Mouse (Mus musculus): ENCODE results near the gene Egfl8. TPM values are rescaled to one million over a fixed set of nuclear protein-coding genes. Genes with fewer than 3 reads are reported as not detected.

The Egfl8 gene
- total RNA-seq, 2 experiments from 2014 or later: not detected

- no peak for ATAC-seq (replicated peaks; ENCODE audit: poor library complexity, severe bottlenecking)
These were observed 30.6 kb downstream of the Egfl8 start for GRCm38 (mm10) chr17:34585121-34585520.

GRCm38 (mm10) chr17:34583819-34584218 is 32.0 kb downstream of the Egfl8 start:
- ATAC-seq (replicated peaks; ENCODE audit: poor library complexity, severe bottlenecking): no peak

GRCm38 (mm10) chr17:34583397-34583796 is 32.4 kb downstream of the Egfl8 start:
- ATAC-seq (replicated peaks; ENCODE audit: poor library complexity, severe bottlenecking): no peak

- no peak for ATAC-seq (replicated peaks; ENCODE audit: poor library complexity, severe bottlenecking)
These were observed 33.2 kb downstream of the Egfl8 start for GRCm38 (mm10) chr17:34582528-34582927.

- peak; percentile 76 for ATAC-seq (replicated peaks; ENCODE audit: poor library complexity, severe bottlenecking)
These were observed 37.7 kb downstream of the Egfl8 start for GRCm38 (mm10) chr17:34578070-34578469.

- no peak for ATAC-seq (replicated peaks; ENCODE audit: poor library complexity, severe bottlenecking)
These were observed 39.2 kb downstream of the Egfl8 start for GRCm38 (mm10) chr17:34576577-34576976.

GRCm38 (mm10) chr17:34572361-34572760 is 43.4 kb downstream of the Egfl8 start:
- no peak for ATAC-seq (replicated peaks; ENCODE audit: poor library complexity, severe bottlenecking)

GRCm38 (mm10) chr17:34571875-34572274 is 43.9 kb downstream of the Egfl8 start:
- ATAC-seq (replicated peaks; ENCODE audit: poor library complexity, severe bottlenecking): peak; percentile 41

- ATAC-seq (replicated peaks; ENCODE audit: poor library complexity, severe bottlenecking): no peak
These were observed 45.9 kb downstream of the Egfl8 start for GRCm38 (mm10) chr17:34569919-34570318.

- ATAC-seq (replicated peaks; ENCODE audit: poor library complexity, severe bottlenecking): no peak
These were observed 47.4 kb downstream of the Egfl8 start for GRCm38 (mm10) chr17:34568421-34568820.

GRCm38 (mm10) chr17:34567311-34567710 is 48.5 kb downstream of the Egfl8 start:
- ATAC-seq (replicated peaks; ENCODE audit: poor library complexity, severe bottlenecking): no peak

- no peak for ATAC-seq (replicated peaks; ENCODE audit: poor library complexity, severe bottlenecking)
These were observed 51.0 kb downstream of the Egfl8 start for GRCm38 (mm10) chr17:34564796-34565195.

- 0 out of 2 replicates have a peak, but pooled peaks have one; percentile 13 for ATAC-seq (replicated peaks; ENCODE audit: poor library complexity, severe bottlenecking)
These were observed 51.8 kb downstream of the Egfl8 start, which contains the start of gene Notch4 for GRCm38 (mm10) chr17:34564003-34564421. Gene Notch4, plus strand, starts transcription at chr17:34564268.

GRCm38 (mm10) chr17:34563354-34563753 is 52.4 kb downstream of the Egfl8 start:
- no peak for ATAC-seq (replicated peaks; ENCODE audit: poor library complexity, severe bottlenecking)

Other genes with a start within 250 kb of the Egfl8 start
- gene Btnl1, start 238.8 kb downstream of the Egfl8 start, total RNA-seq (2014; fragmentation: Nextera tagmentation): not detected in 2 replicates
- gene Btnl1, start 238.8 kb downstream of the Egfl8 start, total RNA-seq (2017): not detected in 2 replicates
- not detected in 2 replicates for gene BC051142, start 217.2 kb downstream of the Egfl8 start, total RNA-seq (2014; fragmentation: Nextera tagmentation)
- 0.21 TPM in 1 of 2 replicates, not detected in the other for gene BC051142, start 217.2 kb downstream of the Egfl8 start, total RNA-seq (2017)
- gene Btnl4, start 138.7 kb downstream of the Egfl8 start, total RNA-seq (2014; fragmentation: Nextera tagmentation): not detected in 2 replicates
- not detected in 2 replicates for gene Btnl4, start 138.7 kb downstream of the Egfl8 start, total RNA-seq (2017)
- gene Btnl6, start 98.6 kb downstream of the Egfl8 start, total RNA-seq (2014; fragmentation: Nextera tagmentation): not detected in 2 replicates
- not detected in 2 replicates for gene Btnl6, start 98.6 kb downstream of the Egfl8 start, total RNA-seq (2017)
- gene Notch4, start 51.7 kb downstream of the Egfl8 start, total RNA-seq (2014; fragmentation: Nextera tagmentation): 0.17 and 0.43 TPM in 2 replicates
- 0.31 and 0.52 TPM in 2 replicates for gene Notch4, start 51.7 kb downstream of the Egfl8 start, total RNA-seq (2017)
- gene Gpsm3, start 26.2 kb downstream of the Egfl8 start, total RNA-seq (2014; fragmentation: Nextera tagmentation): 64.1 and 75.3 TPM in 2 replicates
- gene Gpsm3, start 26.2 kb downstream of the Egfl8 start, total RNA-seq (2017): 11.5 and 23.4 TPM in 2 replicates
- 21.1 and 29.7 TPM in 2 replicates for gene Pbx2, start 24.7 kb downstream of the Egfl8 start, total RNA-seq (2014; fragmentation: Nextera tagmentation)
- gene Pbx2, start 24.7 kb downstream of the Egfl8 start, total RNA-seq (2017): 25.1 and 34.4 TPM in 2 replicates
- gene Ager, start 18.1 kb downstream of the Egfl8 start, total RNA-seq (2014; fragmentation: Nextera tagmentation): 1.3 and 1.9 TPM in 2 replicates
- gene Ager, start 18.1 kb downstream of the Egfl8 start, total RNA-seq (2017): 1.3 and 2.0 TPM in 2 replicates
- 52.2 and 64.9 TPM in 2 replicates for gene Rnf5, start 12.3 kb downstream of the Egfl8 start, total RNA-seq (2014; fragmentation: Nextera tagmentation)
- 13.8 and 15.2 TPM in 2 replicates for gene Rnf5, start 12.3 kb downstream of the Egfl8 start, total RNA-seq (2017)
- gene Agpat1, start 11.7 kb downstream of the Egfl8 start, total RNA-seq (2014; fragmentation: Nextera tagmentation): 36.6 and 50.1 TPM in 2 replicates
- gene Agpat1, start 11.7 kb downstream of the Egfl8 start, total RNA-seq (2017): 19.1 and 19.3 TPM in 2 replicates
- gene Ppt2, start 12.5 kb upstream of the Egfl8 start, total RNA-seq (2014; fragmentation: Nextera tagmentation): 41.9 and 45.1 TPM in 2 replicates
- gene Ppt2, start 12.5 kb upstream of the Egfl8 start, total RNA-seq (2017): 20.4 and 23.3 TPM in 2 replicates
- gene Prrt1, start 13.6 kb upstream of the Egfl8 start, total RNA-seq (2014; fragmentation: Nextera tagmentation): 0.88 TPM in 1 of 2 replicates, not detected in the other
- not detected in 2 replicates for gene Prrt1, start 13.6 kb upstream of the Egfl8 start, total RNA-seq (2017)
- gene Fkbpl, start 28.8 kb upstream of the Egfl8 start, total RNA-seq (2014; fragmentation: Nextera tagmentation): 2.9 and 10.3 TPM in 2 replicates
- gene Fkbpl, start 28.8 kb upstream of the Egfl8 start, total RNA-seq (2017): 12.4 and 21.8 TPM in 2 replicates
- gene Atf6b, start 31.2 kb upstream of the Egfl8 start, total RNA-seq (2014; fragmentation: Nextera tagmentation): 38.3 and 42.5 TPM in 2 replicates
- gene Atf6b, start 31.2 kb upstream of the Egfl8 start, total RNA-seq (2017): 31.9 and 44.6 TPM in 2 replicates
- gene Tnxb, start 54.6 kb upstream of the Egfl8 start, total RNA-seq (2014; fragmentation: Nextera tagmentation): not detected in 2 replicates
- not detected in 2 replicates for gene Tnxb, start 54.6 kb upstream of the Egfl8 start, total RNA-seq (2017)
- 0.23 TPM in 1 of 2 replicates, not detected in the other for gene C4b, start 127.9 kb upstream of the Egfl8 start, total RNA-seq (2014; fragmentation: Nextera tagmentation)
- 0.09 TPM in 1 of 2 replicates, not detected in the other for gene C4b, start 127.9 kb upstream of the Egfl8 start, total RNA-seq (2017)
- gene Cyp21a1, start 188.6 kb upstream of the Egfl8 start, total RNA-seq (2014; fragmentation: Nextera tagmentation): not detected in 2 replicates
- not detected in 2 replicates for gene Cyp21a1, start 188.6 kb upstream of the Egfl8 start, total RNA-seq (2017)
- 24.0 and 47.6 TPM in 2 replicates for gene Stk19, start 221.0 kb upstream of the Egfl8 start, total RNA-seq (2014; fragmentation: Nextera tagmentation)
- gene Stk19, start 221.0 kb upstream of the Egfl8 start, total RNA-seq (2017): 23.1 and 29.0 TPM in 2 replicates
- 28.3 and 50.7 TPM in 2 replicates for gene Dxo, start 221.0 kb upstream of the Egfl8 start, total RNA-seq (2014; fragmentation: Nextera tagmentation)
- 30.2 and 32.1 TPM in 2 replicates for gene Dxo, start 221.0 kb upstream of the Egfl8 start, total RNA-seq (2017)
- gene Skiv2l, start 234.2 kb upstream of the Egfl8 start, total RNA-seq (2014; fragmentation: Nextera tagmentation): 31.1 and 48.4 TPM in 2 replicates
- gene Skiv2l, start 234.2 kb upstream of the Egfl8 start, total RNA-seq (2017): 29.3 and 43.9 TPM in 2 replicates
- gene Nelfe, start 234.4 kb upstream of the Egfl8 start, total RNA-seq (2014; fragmentation: Nextera tagmentation): 53.3 and 54.5 TPM in 2 replicates
- 37.1 and 57.3 TPM in 2 replicates for gene Nelfe, start 234.4 kb upstream of the Egfl8 start, total RNA-seq (2017)
- not detected in 2 replicates for gene Cfb, start 246.5 kb upstream of the Egfl8 start, total RNA-seq (2014; fragmentation: Nextera tagmentation)
- not detected in 2 replicates for gene Cfb, start 246.5 kb upstream of the Egfl8 start, total RNA-seq (2017)